Mouse (Mus musculus): Measurements from ENCODE around the gene Gpcpd1. TPM values are rescaled to one million over a fixed set of nuclear protein-coding genes. Genes with fewer than 3 reads are reported as not detected.
"Not testable (repeated sequence)": the region's sequence is repeated elsewhere in the genome, so short reads cannot be mapped to it uniquely, and the experiment has no call there.

Gpcpd1 gene
- polyA plus RNA-seq, 1 experiment from 2014 or later, result 42.1 TPM

DNA sequence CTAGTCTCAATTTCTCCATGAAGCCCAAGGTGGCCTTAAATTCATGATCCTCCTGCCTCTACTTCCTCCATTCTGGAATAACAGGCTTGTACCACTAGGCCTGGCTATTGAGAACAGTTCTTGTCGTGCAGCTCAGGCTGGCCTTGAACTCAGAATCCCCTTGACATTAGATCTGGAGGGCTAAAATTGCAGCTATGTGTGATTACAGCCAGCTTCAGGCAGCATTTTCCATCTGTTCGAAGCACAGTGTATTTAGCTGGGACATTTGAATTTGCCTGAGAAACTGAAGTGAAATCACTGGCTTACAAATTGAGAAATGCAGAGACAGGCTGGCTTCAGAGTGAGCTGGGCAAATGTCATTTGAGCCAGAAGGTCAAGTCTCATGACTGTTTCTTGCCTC is 16.2 kb upstream of the Gpcpd1 start:
- Histone ChIP-seq H3K4me2 (no peak overlapping the region), H3K27me3 (replicated peaks) (no peaks in the 10 kb centered on the region), H3K36me3 (no peaks in the 10 kb centered on the region), H3K27ac (ENCODE audit: poor library complexity, severe bottlenecking) (no peak overlapping the region), H3K4me3 (no peak overlapping the region), H3K9ac (no peak overlapping the region), H3K9me3 (replicated peaks) (no peaks in the 10 kb centered on the region), H3K4me1 (replicated peaks) (peaks cover 25% of the 10 kb centered on the region)
- 77% methylated on average over 2 of the region's 2 CpGs for WGBS
- ATAC-seq (ENCODE audit: insufficient number of reproducible peaks, low FRiP score), result no peak

DNA sequence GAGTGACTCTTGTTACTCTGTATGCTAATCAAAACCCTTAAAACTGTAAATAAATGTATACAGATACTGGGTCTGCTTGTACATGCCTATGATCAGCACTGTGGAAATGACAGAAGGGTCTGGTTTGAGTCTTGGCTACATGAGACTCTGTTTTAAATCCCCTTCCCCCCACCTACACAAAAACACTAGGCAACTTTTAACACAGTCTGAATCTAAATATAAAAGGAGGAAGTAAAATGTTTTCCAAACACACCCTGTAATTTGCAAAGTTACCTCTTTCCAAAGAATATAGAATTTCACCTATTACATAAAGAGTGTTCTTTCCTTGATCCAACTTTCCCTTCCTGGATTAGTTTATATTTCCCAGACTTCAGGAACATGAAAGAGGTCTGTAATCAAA is 14.2 kb upstream of the Gpcpd1 start:
- peaks cover 19% of the 10 kb centered on the region for H3K4me1 ChIP-seq (replicated peaks)
- no peak for ATAC-seq (ENCODE audit: insufficient number of reproducible peaks, low FRiP score)
- H3K27me3 ChIP-seq (replicated peaks), result no peaks in the 10 kb centered on the region
- H3K36me3 ChIP-seq, result no peaks in the 10 kb centered on the region
- 0 out of 2 replicates have a peak overlapping the region, but pooled peaks have one; percentile 27 for H3K27ac ChIP-seq (ENCODE audit: poor library complexity, severe bottlenecking)
- H3K9ac ChIP-seq, result no peak overlapping the region
- H3K9me3 ChIP-seq (replicated peaks), result no peaks in the 10 kb centered on the region
- no peak overlapping the region for H3K4me3 ChIP-seq
- H3K4me2 ChIP-seq, result no peak overlapping the region

DNA sequence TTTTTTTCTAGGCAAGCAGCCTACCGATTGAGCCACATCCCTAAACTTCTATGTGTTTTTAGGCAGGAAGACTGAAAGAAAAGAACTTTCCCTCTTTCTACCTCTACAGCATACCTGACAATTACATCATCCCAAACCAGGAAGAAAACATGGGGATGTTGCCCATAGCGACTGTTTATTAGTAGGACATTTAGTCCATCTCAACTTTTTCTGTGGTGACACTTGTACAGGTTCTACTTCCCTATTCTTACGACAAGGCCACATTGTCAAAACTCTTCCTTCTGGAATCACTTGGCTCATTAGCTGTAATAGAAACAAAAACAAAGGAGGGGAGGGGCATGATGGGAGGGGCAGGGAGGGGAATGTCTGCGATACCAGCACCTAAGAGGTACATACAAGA is 12.6 kb upstream of the Gpcpd1 start:
- Histone ChIP-seq H3K9ac (no peak overlapping the region), H3K27me3 (replicated peaks) (no peaks in the 10 kb centered on the region), H3K27ac (ENCODE audit: poor library complexity, severe bottlenecking) (no peak overlapping the region), H3K36me3 (no peaks in the 10 kb centered on the region), H3K4me3 (no peak overlapping the region), H3K4me1 (replicated peaks) (peaks cover 17% of the 10 kb centered on the region; the same call in 1 of the 2 replicates), H3K9me3 (replicated peaks) (no peaks in the 10 kb centered on the region), H3K4me2 (no peak overlapping the region)
- ATAC-seq (ENCODE audit: insufficient number of reproducible peaks, low FRiP score), result no peak
- WGBS, result 74% methylated on average over 4 of the region's 4 CpGs

DNA sequence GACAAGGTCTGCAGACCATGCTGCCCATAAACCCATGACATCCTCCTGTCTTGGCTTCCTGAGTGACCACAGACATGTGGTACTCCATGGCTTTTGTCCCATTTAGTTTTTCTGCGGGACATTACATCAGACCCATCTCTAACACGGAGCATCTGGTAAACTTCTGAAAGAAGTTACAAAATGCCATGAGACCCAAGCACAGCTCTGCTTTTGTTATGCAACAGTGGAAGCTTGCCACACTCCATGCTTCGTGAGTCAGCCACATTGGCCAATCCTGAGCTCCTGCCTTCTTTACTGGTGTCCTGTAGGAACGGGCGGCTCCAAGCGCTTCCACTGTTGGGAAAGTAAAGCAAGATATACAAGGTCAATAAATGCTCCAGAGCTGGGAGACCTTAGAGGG is 11.6 kb upstream of the Gpcpd1 start:
- Histone ChIP-seq H3K27ac (ENCODE audit: poor library complexity, severe bottlenecking) (no peak overlapping the region), H3K9me3 (replicated peaks) (no peaks in the 10 kb centered on the region), H3K4me1 (replicated peaks) (peaks cover 17% of the 10 kb centered on the region; the same call in 1 of the 2 replicates), H3K36me3 (no peaks in the 10 kb centered on the region), H3K27me3 (replicated peaks) (no peaks in the 10 kb centered on the region), H3K4me2 (no peak overlapping the region), H3K9ac (no peak overlapping the region), H3K4me3 (no peak overlapping the region)
- WGBS, result 87% methylated on average over 6 of the region's 6 CpGs
- no peak for ATAC-seq (ENCODE audit: insufficient number of reproducible peaks, low FRiP score)

DNA sequence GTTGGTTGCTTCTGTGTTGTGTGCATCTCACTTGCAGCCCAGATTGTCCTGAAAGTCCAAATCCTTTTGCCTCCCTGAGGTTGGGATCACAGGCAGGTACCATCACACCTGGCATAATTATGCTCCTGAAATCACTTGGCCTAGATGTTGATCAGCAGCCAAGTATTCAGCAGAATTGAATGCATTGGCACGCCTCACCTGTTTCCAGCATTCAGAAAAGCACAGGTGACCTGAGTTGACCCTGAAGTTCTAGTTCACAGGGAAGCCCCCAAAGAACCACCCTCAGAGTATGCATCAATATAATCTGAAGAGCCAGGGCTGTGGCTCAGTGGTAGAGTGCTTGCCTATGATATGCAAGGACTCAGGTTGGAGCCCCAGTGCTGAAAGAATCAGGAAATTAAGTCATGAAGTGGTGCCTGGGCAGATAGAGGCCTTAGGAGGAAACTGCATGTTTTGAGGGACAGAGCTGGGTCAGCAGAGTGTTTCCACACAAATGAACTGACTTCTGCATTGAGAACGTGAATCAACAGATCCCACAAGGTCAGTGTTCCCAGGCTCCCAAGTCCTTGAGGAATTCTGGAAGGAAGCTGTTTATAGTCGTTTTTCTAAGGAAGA is 10.4 kb upstream of the Gpcpd1 start:
- no peaks in the 10 kb centered on the region for H3K36me3 ChIP-seq
- H3K4me1 ChIP-seq (replicated peaks), result peaks cover 17% of the 10 kb centered on the region; the same call in 1 of the 2 replicates
- H3K27ac ChIP-seq (ENCODE audit: poor library complexity, severe bottlenecking), result no peak overlapping the region
- no peaks in the 10 kb centered on the region for H3K27me3 ChIP-seq (replicated peaks)
- no peak overlapping the region for H3K4me3 ChIP-seq
- H3K9ac ChIP-seq, result no peak overlapping the region
- no peak for ATAC-seq (ENCODE audit: insufficient number of reproducible peaks, low FRiP score)
- H3K9me3 ChIP-seq (replicated peaks), result no peaks in the 10 kb centered on the region
- H3K4me2 ChIP-seq, result no peak overlapping the region
- 59% methylated on average over 3 of the region's 3 CpGs for WGBS

DNA sequence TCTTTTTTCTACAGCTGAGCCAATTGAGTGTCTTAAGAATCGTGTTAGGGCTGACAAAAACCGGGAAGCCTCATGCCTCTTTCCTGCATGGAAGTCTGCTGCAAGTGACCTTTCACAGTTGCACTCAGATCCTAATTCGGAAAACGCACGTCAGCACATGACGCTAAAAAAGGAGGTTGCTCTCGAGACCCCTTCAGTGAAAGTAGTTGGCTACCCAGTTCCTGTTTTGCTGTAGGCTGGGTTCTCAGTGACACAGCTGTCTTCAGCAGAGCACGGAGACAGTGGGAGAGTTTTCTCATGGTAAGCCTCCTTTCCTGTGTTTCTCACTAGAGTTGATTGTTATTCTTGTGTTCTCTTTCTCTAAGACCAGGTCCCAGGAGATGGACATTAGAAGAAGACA is 9.7 kb upstream of the Gpcpd1 start:
- H3K9me3 ChIP-seq (replicated peaks), result no peaks in the 10 kb centered on the region
- H3K4me2 ChIP-seq, result no peak overlapping the region
- no peak for ATAC-seq (ENCODE audit: insufficient number of reproducible peaks, low FRiP score)
- 45% methylated on average over 8 of the region's 8 CpGs for WGBS
- H3K27ac ChIP-seq (ENCODE audit: poor library complexity, severe bottlenecking), result no peak overlapping the region
- H3K36me3 ChIP-seq, result no peaks in the 10 kb centered on the region
- H3K9ac ChIP-seq, result no peak overlapping the region
- no peak overlapping the region for H3K4me3 ChIP-seq
- H3K4me1 ChIP-seq (replicated peaks), result peaks cover 14% of the 10 kb centered on the region; the same call in 1 of the 2 replicates
- no peaks in the 10 kb centered on the region for H3K27me3 ChIP-seq (replicated peaks)

DNA sequence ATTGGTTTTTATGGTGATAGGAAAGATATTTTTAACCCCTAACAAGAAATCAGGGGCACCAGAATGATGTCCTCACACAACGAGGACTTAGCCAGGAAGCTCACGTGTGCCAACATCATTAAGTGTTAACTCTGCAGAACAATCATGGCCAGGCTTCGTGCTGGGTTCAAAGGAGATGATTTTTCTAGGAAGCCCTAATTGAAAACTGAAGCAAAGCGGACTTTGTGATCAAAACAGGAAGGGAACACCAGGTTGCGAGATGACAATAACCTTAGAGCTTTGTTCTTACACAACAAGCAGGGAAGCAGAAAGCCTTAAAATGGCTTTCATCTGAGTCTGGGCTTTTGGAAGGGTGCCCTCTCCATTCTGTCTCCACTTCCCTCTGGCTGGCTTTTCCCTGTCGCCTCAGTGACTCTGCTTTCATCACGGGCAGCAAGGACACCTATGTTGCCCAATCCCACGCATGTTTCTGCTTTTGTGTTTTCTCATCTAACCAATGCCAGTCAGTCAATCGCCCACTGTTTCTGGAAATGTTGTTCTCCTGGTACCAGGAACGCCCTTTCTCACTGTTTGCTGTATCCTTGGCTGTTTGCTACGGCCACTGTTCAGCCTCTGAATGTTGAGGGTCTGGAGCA is 8.2 kb upstream of the Gpcpd1 start:
- 79% methylated on average over 11 of the region's 11 CpGs for WGBS
- Histone ChIP-seq H3K4me2 (no peak overlapping the region), H3K9ac (no peak overlapping the region), H3K9me3 (replicated peaks) (no peaks in the 10 kb centered on the region), H3K4me3 (no peak overlapping the region), H3K27me3 (replicated peaks) (no peaks in the 10 kb centered on the region), H3K27ac (ENCODE audit: poor library complexity, severe bottlenecking) (no peak overlapping the region), H3K36me3 (no peaks in the 10 kb centered on the region), H3K4me1 (replicated peaks) (peaks cover 8% of the 10 kb centered on the region; the same call in 1 of the 2 replicates)
- no peak for ATAC-seq (ENCODE audit: insufficient number of reproducible peaks, low FRiP score)

DNA sequence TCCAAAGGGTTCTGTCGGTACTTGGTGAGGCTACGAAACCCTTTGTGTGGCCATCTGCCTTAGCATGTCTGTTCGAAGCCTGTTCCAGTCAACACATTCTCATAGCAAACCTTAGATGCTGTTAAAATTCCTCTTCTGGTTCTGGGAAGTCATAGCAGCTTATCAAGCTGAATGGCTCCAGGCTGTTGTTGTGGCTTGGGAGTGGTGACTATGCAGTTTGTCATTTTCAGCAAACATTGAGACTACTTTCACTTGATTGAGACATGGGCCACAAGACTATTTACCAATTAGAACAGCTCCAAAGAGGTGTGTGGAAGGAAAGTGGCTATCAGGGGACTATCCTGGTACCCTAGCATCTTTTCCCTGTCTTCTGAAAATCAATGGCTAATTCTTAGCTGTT is 4.6 kb upstream of the Gpcpd1 start:
- Histone ChIP-seq H3K27ac (ENCODE audit: poor library complexity, severe bottlenecking) (no peak overlapping the region), H3K4me3 (no peak overlapping the region), H3K27me3 (replicated peaks) (no peaks in the 10 kb centered on the region), H3K9ac (no peak overlapping the region), H3K4me2 (no peak overlapping the region), H3K9me3 (replicated peaks) (no peaks in the 10 kb centered on the region), H3K36me3 (no peaks in the 10 kb centered on the region), H3K4me1 (replicated peaks) (peaks cover 10% of the 10 kb centered on the region; the same call in 1 of the 2 replicates)
- WGBS, result 79% methylated on average over 3 of the region's 3 CpGs
- ATAC-seq (ENCODE audit: insufficient number of reproducible peaks, low FRiP score), result peak; percentile 46; the same call in 1 of the 2 replicates

DNA sequence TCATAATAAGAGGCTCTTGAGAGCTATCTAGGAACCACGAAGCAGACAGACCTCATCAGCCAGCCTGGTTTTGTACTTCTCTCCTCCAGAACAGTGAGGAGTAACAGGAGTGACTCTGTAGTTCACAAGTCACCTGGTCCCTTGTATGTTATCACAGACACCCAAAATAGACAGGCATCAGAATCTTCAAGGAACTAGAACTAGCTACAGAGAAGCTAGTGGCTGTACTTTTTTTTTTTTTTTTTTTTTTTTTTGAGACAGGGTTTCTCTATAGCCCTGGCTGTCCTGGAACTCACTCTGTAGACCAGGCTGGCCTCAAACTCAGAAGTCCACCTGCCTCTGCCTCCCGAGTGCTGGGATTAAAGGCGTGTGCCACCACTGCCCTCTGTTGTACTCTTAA is 4.0 kb upstream of the Gpcpd1 start:
- not testable (repeated sequence) for H3K9ac ChIP-seq; H3K27me3 ChIP-seq (replicated peaks); ATAC-seq (ENCODE audit: insufficient number of reproducible peaks, low FRiP score); H3K4me2 ChIP-seq; H3K9me3 ChIP-seq (replicated peaks); H3K36me3 ChIP-seq; H3K4me3 ChIP-seq; H3K27ac ChIP-seq (ENCODE audit: poor library complexity, severe bottlenecking)
- 68% methylated on average over 3 of the region's 3 CpGs for WGBS
- peaks cover 10% of the 10 kb centered on the region; the same call in 1 of the 2 replicates for H3K4me1 ChIP-seq (replicated peaks)

DNA sequence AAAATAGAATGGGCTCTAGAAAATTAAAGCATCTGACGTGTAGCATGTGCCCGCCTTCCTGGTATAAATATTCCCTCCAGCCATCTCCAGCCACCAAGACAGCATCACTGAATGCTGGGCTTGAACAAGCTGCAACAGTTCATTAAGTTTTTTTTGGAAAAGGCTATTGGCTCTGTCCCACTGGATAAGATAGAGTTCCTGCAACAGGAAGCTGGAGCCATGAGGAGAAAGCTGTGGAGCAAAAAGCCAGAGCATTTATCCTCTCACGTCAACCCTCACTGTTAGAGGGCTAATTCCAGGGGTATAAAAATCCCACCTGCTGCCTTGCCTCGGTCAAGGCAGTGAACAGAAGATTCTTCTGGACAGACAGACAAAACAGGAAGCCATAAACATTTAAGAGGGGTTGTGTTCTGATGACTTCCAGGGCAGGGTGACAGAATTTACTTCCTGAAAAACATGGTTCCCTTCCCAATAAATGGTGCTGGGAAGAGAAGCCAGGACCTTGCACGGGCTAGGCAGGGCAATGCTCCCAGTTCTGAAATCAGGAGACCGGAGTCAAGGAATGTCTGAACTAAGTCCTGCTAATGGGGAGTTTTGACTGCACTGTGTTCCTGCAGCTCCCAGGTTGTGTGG is 2.5 kb upstream of the Gpcpd1 start:
- ATAC-seq (ENCODE audit: insufficient number of reproducible peaks, low FRiP score), result peak; percentile 66; the same call in 1 of the 2 replicates
- H3K36me3 ChIP-seq, result no peaks in the 10 kb centered on the region
- peak overlapping the region; percentile 80 for H3K27ac ChIP-seq (ENCODE audit: poor library complexity, severe bottlenecking)
- H3K4me3 ChIP-seq, result no peak overlapping the region
- 52% methylated on average over 6 of the region's 6 CpGs for WGBS
- H3K9ac ChIP-seq, result no peak overlapping the region
- H3K9me3 ChIP-seq (replicated peaks), result no peaks in the 10 kb centered on the region
- H3K27me3 ChIP-seq (replicated peaks), result no peaks in the 10 kb centered on the region
- H3K4me2 ChIP-seq, result no peak overlapping the region
- peaks cover 10% of the 10 kb centered on the region; the same call in 1 of the 2 replicates for H3K4me1 ChIP-seq (replicated peaks)

DNA sequence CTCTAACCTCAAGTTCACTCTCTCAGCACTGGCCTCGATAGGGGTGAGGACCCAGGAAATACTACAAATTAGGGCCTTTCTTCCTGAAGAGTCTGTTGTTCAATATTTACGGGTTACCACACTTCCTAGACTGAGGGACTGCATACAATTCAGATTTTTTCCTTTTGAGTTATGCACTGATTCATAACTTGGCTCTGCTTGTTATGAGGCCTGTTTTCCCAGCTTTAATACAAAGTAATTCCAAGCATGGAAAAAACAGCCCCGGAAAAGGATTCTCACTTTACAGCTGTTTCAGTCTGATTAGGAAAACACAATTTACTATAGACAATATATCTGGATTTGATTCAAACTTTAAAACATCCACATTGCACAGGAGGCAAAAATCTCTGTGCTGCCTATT is 1.5 kb downstream of the Gpcpd1 start:
- ATAC-seq (ENCODE audit: insufficient number of reproducible peaks, low FRiP score), result no peak
- no peaks in the 10 kb centered on the region for H3K27me3 ChIP-seq (replicated peaks)
- no peaks in the 10 kb centered on the region for H3K36me3 ChIP-seq
- 54% methylated on average over 3 of the region's 3 CpGs for WGBS
- H3K4me2 ChIP-seq, result no peak overlapping the region
- H3K27ac ChIP-seq (ENCODE audit: poor library complexity, severe bottlenecking), result no peak overlapping the region
- H3K9me3 ChIP-seq (replicated peaks), result no peaks in the 10 kb centered on the region
- no peak overlapping the region for H3K9ac ChIP-seq
- peaks cover 41% of the 10 kb centered on the region for H3K4me1 ChIP-seq (replicated peaks)
- H3K4me3 ChIP-seq, result no peak overlapping the region
